Mouse (Mus musculus) layer of hippocampus, adult 18-20 months (tissue): ENCODE results near the gene Zdhhc12. TPM values are rescaled to one million over a fixed set of nuclear protein-coding genes. Genes with fewer than 3 reads are reported as not detected.
"Not testable (repeated sequence)": the region's sequence is repeated elsewhere in the genome, so short reads cannot be mapped to it uniquely, and the experiment has no call there.

ENCODE experiments used
- DNase-seq, 2 experiments: peaks; one replicate each; pipeline ENCODE4 v3.0.0; 2022; ENCODE audit warnings: low spot score in 2 of 2
- long read RNA-seq: library from polyadenylated mRNA; stranded (forward); transcript quantifications from one replicate; pipeline ENCODE4 v2.0.0, GENCODE M21; 2021
- total RNA-seq, 2 experiments: library from RNA; stranded (reverse); gene quantifications; 2 replicates each; pipeline ENCODE4 v1.2.3; 2021

Gene Zdhhc12
- 10 to 100 TPM in 1 of 2 experiments, 1 to 10 TPM in 1; 7.9 to 10.5 TPM for total RNA-seq
- long read RNA-seq, transcript Zdhhc12-202 (5 exons, 1,165 nt): major isoform, 5 of 5 reads
- long read RNA-seq, partial matches to known transcripts: 0 of 5 reads
- long read RNA-seq, other reads (novel, unspliced or antisense): 0 of 5 reads

GRCm38 (mm10) chr2:30093471-30094207 is at the start of gene Zdhhc12:
TSS of gene Zdhhc12 (minus strand) at chr2:30093648.
- DNase-seq: peak; percentile 93 to 95

GRCm38 (mm10) chr2:30140021-30140420 is 46.6 kb upstream of the Zdhhc12 start:
- DNase-seq: peak in 1 of 2 experiments; percentile 57

- DNase-seq: no peak
These were observed 43.0 kb upstream of the Zdhhc12 start for GRCm38 (mm10) chr2:30136458-30136857.

GRCm38 (mm10) chr2:30134928-30135620 is 41.6 kb upstream of the Zdhhc12 start:
- DNase-seq: no peak

GRCm38 (mm10) chr2:30134378-30134711 is 40.9 kb upstream of the Zdhhc12 start:
- DNase-seq: no peak

GRCm38 (mm10) chr2:30133613-30134377 is 40.3 kb upstream of the Zdhhc12 start, which contains the start of gene Tbc1d13:
TSS of gene Tbc1d13 (plus strand) at chr2:30133746.
- peak; percentile 96 to 99 for DNase-seq

GRCm38 (mm10) chr2:30132801-30133612 is 39.6 kb upstream of the Zdhhc12 start:
- DNase-seq: no peak

GRCm38 (mm10) chr2:30131240-30131639 is 37.8 kb upstream of the Zdhhc12 start:
- DNase-seq: not testable (repeated sequence)

GRCm38 (mm10) chr2:30130156-30130555 is 36.7 kb upstream of the Zdhhc12 start:
- DNase-seq: no peak

GRCm38 (mm10) chr2:30128789-30129188 is 35.3 kb upstream of the Zdhhc12 start:
- peak in 1 of 2 experiments; percentile 72 for DNase-seq

- DNase-seq: peak; percentile 92 to 96
These were observed 31.2 kb upstream of the Zdhhc12 start, which contains the start of gene Zer1 for GRCm38 (mm10) chr2:30124472-30125274. TSS of gene Zer1 (minus strand) at chr2:30124585.

GRCm38 (mm10) chr2:30123729-30124471 is 30.5 kb upstream of the Zdhhc12 start:
- DNase-seq: peak; percentile 35 to 53

- DNase-seq: peak in 1 of 2 experiments; percentile 78
These were observed 29.3 kb upstream of the Zdhhc12 start for GRCm38 (mm10) chr2:30122766-30123165.

- DNase-seq: no peak
These were observed 26.8 kb upstream of the Zdhhc12 start for GRCm38 (mm10) chr2:30120269-30120668.

GRCm38 (mm10) chr2:30119641-30120051 is 26.2 kb upstream of the Zdhhc12 start:
- peak; percentile 84 to 89 for DNase-seq

- DNase-seq: no peak
These were observed 19.1 kb upstream of the Zdhhc12 start for GRCm38 (mm10) chr2:30112564-30112963.

- DNase-seq: no peak
These were observed 18.1 kb upstream of the Zdhhc12 start for GRCm38 (mm10) chr2:30111500-30111899.

GRCm38 (mm10) chr2:30108260-30108659 is 14.8 kb upstream of the Zdhhc12 start:
- DNase-seq: no peak

- DNase-seq: no peak
These were observed 14.2 kb upstream of the Zdhhc12 start for GRCm38 (mm10) chr2:30107646-30108045.
